Mouse (Mus musculus) thymus, adult 2 months (tissue): ENCODE data around the gene Arpc2.

Experiments
- CTCF ChIP-seq: fragments of 200-500 bp; IDR thresholded peaks from 2 replicates; pipeline ENCODE4 v1.5.1; 2012; ENCODE audit warnings: mild to moderate bottlenecking, control low read depth, low read length, moderate library complexity, borderline replicate concordance; ENCODE audit not compliant: control insufficient read depth, poor library complexity, insufficient read depth; ENCODE audit errors: extremely low read depth
- POLR2A ChIP-seq: fragments of 200-500 bp; IDR thresholded peaks from 2 replicates; pipeline ENCODE4 v1.6.1; 2012; ENCODE audit warnings: mild to moderate bottlenecking, low read length, control low read depth, moderate library complexity; ENCODE audit not compliant: control insufficient read depth, poor library complexity, insufficient read depth; ENCODE audit errors: extremely low read depth

DNA sequence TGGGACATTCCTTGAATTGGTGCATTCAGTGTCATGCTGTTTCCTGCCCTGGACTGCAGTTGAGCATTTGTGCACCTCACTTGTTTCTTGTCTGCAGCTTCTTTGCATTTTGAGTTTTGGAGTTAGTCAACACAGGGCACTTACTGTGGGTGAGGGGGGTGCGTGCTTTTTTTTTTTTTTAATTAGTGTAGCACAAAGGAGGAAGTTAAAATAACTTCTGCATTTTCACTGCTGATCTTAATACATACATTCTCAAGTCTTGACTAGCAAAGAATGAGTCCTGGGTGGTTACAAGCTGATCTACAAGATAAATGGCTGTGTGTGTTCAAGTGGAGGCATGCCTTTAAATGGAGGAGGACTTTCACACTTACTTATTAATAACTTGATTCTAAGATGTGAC, 2.3 kb downstream of the Arpc2 start:
- no peak for TF ChIP-seq CTCF
- TF ChIP-seq POLR2A, result no peak
